Mouse (Mus musculus) embryonic stem cell, embryonic (primary cell): ENCODE results near the gene Zfp598.

ENCODE experiments used
- CTCF ChIA-PET, 4 experiments: fragments of 300-600 bp in 2 of 4; fragments of 350-600 bp in 2 of 4; sonication (Branson Sonifier 250); formaldehyde crosslinking; loops; one replicate each; lab custom pipeline; 2022; ENCODE audit warnings: inconsistent platforms in 2 of 4; lab: Charles Lee
- POLR2A ChIA-PET, 4 experiments: fragments of 300-600 bp in 2 of 4; fragments of 350-600 bp in 2 of 4; sonication (Branson Sonifier 250); formaldehyde crosslinking; loops; one replicate each; lab custom pipeline; 2022; ENCODE audit warnings: antibody characterized with exemption in 4 of 4, inconsistent platforms in 1 of 4; lab: Charles Lee

The Zfp598 gene

DNA sequence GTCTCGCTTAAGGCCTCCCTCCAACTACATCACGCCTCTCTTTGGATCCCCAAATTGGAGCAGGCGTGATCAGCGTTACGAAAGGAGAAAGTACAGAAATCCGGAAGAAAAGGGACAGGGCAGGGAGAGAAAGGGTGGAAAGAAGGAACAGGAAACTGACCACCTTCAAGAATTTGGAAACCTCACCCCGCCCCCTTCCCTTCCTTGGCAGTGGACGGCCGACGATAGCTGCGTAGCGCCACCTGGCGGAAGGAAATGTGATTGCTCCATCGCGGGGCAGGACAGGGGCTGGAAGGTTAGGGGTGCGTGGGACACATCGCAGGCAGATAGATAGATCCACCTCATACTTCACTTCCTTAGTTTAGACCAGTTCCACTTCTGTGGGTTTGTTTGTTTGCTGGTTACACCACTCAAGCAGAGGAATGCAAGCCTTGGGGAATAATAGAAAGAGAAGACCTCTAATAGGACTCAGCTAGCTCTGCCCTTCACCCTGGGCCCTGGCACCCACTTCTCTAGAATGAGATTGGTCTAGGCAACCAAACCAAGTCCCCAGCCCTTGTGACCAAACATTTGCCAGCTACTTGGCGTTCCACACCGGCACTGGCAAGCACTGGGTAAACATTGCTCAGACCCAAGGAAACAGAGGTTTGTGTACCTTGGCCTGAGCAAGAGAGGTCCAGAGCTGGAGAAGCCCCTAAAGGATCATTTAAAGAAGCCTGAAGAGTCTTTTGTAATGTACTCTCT lies 15.3 kb upstream of the Zfp598 start:
- POLR2A ChIA-PET = interaction anchor here (0.7 to 3.1 kb wide), 16 partner anchors 10 to 1505 kb away, joined by 3 to 13 read pairs (median 3); partner anchors contain the start of genes Nthl1 (in 2 of the 4), Traf7 (in 2 of the 4), Tsc2 (in 2 of the 4) and Zfp598 (in 2 of the 4)
- CTCF ChIA-PET = interaction anchor here in 3 of 4 experiments (0.5 to 2.0 kb wide), 15 partner anchors 13 to 1578 kb away, joined by 3 to 15 read pairs (median 4); partner anchors contain the start of genes Zfp598 (in 2 of the 3), E4f1 (in 1 of the 3), Mlst8 (in 1 of the 3) and Nthl1 (in 1 of the 3)

GRCm38 (mm10) chr17:24654969-24655368 lies 14.5 kb upstream of the Zfp598 start:
- POLR2A ChIA-PET = interaction anchor here in 1 of 4 experiments (0.7 to 3.5 kb wide), 10 partner anchors 11 to 601 kb away, joined by 3 to 14 read pairs (median 3); partner anchors contain the start of genes Syngr3, Traf7 and Zfp598
- CTCF ChIA-PET = interaction anchor here in 2 of 4 experiments (1.0 to 2.0 kb wide), 6 partner anchors 14 to 115 kb away, joined by 3 to 8 read pairs (median 6); partner anchors contain the start of genes Nthl1 (in 1 of the 2), Tsc2 (in 1 of the 2) and Zfp598 (in 1 of the 2)

DNA sequence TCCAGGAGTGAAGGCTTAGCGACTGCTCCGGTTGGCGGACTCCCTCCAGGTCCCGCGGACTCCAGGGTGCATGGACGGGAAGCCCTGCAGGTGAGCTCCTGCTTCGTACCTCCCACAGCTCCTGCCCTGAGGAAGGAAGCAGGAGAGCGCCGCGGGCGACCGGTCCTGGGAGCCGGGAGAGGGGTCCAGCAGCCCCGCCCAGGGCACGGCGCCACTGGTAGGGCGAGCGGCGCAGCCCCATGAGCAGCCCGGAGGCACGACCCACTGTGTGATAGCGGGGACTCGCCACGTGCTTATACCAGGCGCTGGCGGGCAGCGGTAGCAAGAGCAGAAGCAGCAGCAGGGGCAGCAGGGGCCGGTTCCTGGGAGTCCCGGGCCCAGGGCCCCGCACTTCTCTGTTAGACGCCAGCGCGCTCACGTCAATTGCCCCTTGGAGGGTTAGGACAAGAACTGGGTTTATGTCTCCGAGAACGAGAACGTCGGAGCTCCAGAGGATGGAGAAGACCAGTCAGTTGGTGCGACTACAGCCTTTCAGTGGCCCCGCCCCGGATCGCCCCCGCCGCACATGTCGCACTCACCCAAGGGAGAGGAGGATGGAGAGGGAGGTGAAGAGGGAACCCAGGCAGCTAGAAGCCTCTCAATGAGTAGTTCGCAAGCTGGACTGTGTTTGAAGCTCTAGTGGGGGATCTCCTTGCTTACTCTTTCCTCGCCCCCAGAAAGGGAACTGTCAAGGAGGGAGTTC lies 11.3 kb upstream of the Zfp598 start, which contains the start of gene Npw:
Npw (minus strand) TSS at position 441 of the 742 bp plus-strand sequence.
- CTCF ChIA-PET = interaction anchor here in 3 of 4 experiments (0.6 to 3.8 kb wide), 7 partner anchors 8 to 64 kb away, joined by 3 to 21 read pairs (median 3); partner anchors contain the start of genes Slc9a3r2 (in 1 of the 3), Tbl3 (in 1 of the 3) and Zfp598 (in 1 of the 3)
- POLR2A ChIA-PET = interaction anchor here (0.6 to 3.9 kb wide), 35 partner anchors 9 to 244 kb away, joined by 3 to 41 read pairs (median 6); partner anchors contain the start of genes Nthl1 (in 3 of the 4), Traf7 (in 3 of the 4), Tsc2 (in 3 of the 4) and Zfp598 (in 3 of the 4)

GRCm38 (mm10) chr17:24667011-24667410 lies 2.5 kb upstream of the Zfp598 start:
- POLR2A ChIA-PET = interaction anchor here (0.5 to 8.9 kb wide), 48 partner anchors 9 to 908 kb away, joined by 3 to 182 read pairs (median 4); partner anchors contain the start of genes Nthl1 (in 4 of the 4), Tsc2 (in 4 of the 4), Npw (in 3 of the 4) and Pkd1 (in 3 of the 4)
- CTCF ChIA-PET = interaction anchor here (0.6 to 3.0 kb wide), 37 partner anchors 8 to 1536 kb away, joined by 3 to 21 read pairs (median 5); partner anchors contain the start of genes Nthl1 (in 4 of the 4), Tsc2 (in 3 of the 4), Npw (in 2 of the 4) and Pkd1 (in 2 of the 4)

DNA sequence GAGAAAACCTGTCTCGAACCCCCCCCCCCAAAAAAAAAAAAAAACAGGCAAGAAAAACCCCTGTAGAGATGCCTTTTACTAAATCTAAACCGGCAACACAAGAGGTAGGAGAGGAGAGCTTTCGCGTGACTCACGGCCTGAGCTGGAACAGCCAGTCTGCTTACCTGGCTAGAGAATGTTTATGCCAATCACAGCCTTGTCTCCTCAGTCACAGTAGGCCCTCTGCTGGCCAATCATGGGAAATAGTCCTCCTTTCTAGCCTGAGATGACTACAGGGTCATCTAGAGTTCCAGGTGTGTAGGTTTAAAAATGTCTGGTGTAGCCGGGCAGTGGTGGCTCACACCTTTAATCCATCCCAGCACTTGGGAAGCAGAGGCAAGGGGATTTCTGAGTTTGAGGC lies 2.1 kb upstream of the Zfp598 start:
- CTCF ChIA-PET = interaction anchor here (0.6 to 3.0 kb wide), 40 partner anchors 8 to 1536 kb away, joined by 3 to 21 read pairs (median 4); partner anchors contain the start of genes Nthl1 (in 4 of the 4), Tsc2 (in 3 of the 4), Npw (in 2 of the 4) and Pkd1 (in 2 of the 4)

GRCm38 (mm10) chr17:24669214-24669544 lies 308 bp upstream of the Zfp598 start:
- POLR2A ChIA-PET = interaction anchor here (0.6 to 8.9 kb wide), 104 partner anchors 8 to 527 kb away, joined by 3 to 182 read pairs (median 5); partner anchors contain the start of genes Nthl1 (in 4 of the 4), Tsc2 (in 4 of the 4), Mlst8 (in 3 of the 4) and Pkd1 (in 3 of the 4)
- CTCF ChIA-PET = interaction anchor here in 3 of 4 experiments (0.7 to 3.0 kb wide), 22 partner anchors 9 to 318 kb away, joined by 3 to 15 read pairs (median 3); partner anchors contain the start of genes Nthl1 (in 2 of the 3), Pkd1 (in 2 of the 3), Tbl3 (in 2 of the 3) and Tsc2 (in 2 of the 3)

More for the DNA sequence above, 2.1 kb upstream of the Zfp598 start:
- POLR2A ChIA-PET = interaction anchor here (0.5 to 8.9 kb wide), 59 partner anchors 8 to 909 kb away, joined by 3 to 182 read pairs (median 4); partner anchors contain the start of genes Npw (in 4 of the 4), Nthl1 (in 4 of the 4), Tsc2 (in 4 of the 4) and Pkd1 (in 3 of the 4)

- ChIA-PET POLR2A (interaction anchor here (0.6 to 8.9 kb wide), 74 partner anchors 8 to 501 kb away, joined by 3 to 182 read pairs (median 6); partner anchors contain the start of genes Mlst8 (in 3 of the 4), Nthl1 (in 3 of the 4), Tbl3 (in 3 of the 4) and Traf7 (in 3 of the 4)), CTCF (interaction anchor here in 3 of 4 experiments (0.5 to 2.6 kb wide), 10 partner anchors 8 to 312 kb away, joined by 3 to 10 read pairs (median 3); partner anchors contain the start of genes Nthl1 (in 1 of the 3), Pkd1 (in 1 of the 3), Tbl3 (in 1 of the 3) and Tsc2 (in 1 of the 3))
These were observed 858 bp downstream of the Zfp598 start for GRCm38 (mm10) chr17:24670246-24670844.

GRCm38 (mm10) chr17:24671346-24671745 lies 1.9 kb downstream of the Zfp598 start:
- ChIA-PET POLR2A (interaction anchor here in 3 of 4 experiments (0.7 to 8.9 kb wide), 39 partner anchors 9 to 420 kb away, joined by 3 to 182 read pairs (median 6); partner anchors contain the start of genes Traf7 (in 3 of the 3), Ccnf (in 2 of the 3), Mlst8 (in 2 of the 3) and Npw (in 2 of the 3)), CTCF (interaction anchor here in 1 of 4 experiments (1.0 kb wide), 1 partner anchor 43 kb away, joined by 3 read pairs; no protein-coding TSS in a partner anchor)

GRCm38 (mm10) chr17:24672141-24672540 lies 2.7 kb downstream of the Zfp598 start:
- POLR2A ChIA-PET = interaction anchor here in 3 of 4 experiments (0.6 to 8.9 kb wide), 29 partner anchors 8 to 421 kb away, joined by 3 to 182 read pairs (median 5); partner anchors contain the start of genes Npw (in 2 of the 3), Pkd1 (in 2 of the 3), Traf7 (in 2 of the 3) and Ccnf (in 1 of the 3)
- CTCF ChIA-PET = interaction anchor here in 1 of 4 experiments (1.0 kb wide), 1 partner anchor 44 kb away, joined by 3 read pairs; no protein-coding TSS in a partner anchor

GRCm38 (mm10) chr17:24674277-24674676 lies 4.8 kb downstream of the Zfp598 start:
- POLR2A ChIA-PET = interaction anchor here (0.6 to 8.9 kb wide), 17 partner anchors 12 to 706 kb away, joined by 3 to 182 read pairs (median 5); partner anchors contain the start of genes Traf7 (in 3 of the 4), Syngr3 (in 2 of the 4), Mlst8 (in 1 of the 4) and Pkd1 (in 1 of the 4)
- CTCF ChIA-PET = interaction anchor here in 1 of 4 experiments (0.5 kb wide), 1 partner anchor 78 kb away, joined by 3 read pairs; no protein-coding TSS in a partner anchor

DNA sequence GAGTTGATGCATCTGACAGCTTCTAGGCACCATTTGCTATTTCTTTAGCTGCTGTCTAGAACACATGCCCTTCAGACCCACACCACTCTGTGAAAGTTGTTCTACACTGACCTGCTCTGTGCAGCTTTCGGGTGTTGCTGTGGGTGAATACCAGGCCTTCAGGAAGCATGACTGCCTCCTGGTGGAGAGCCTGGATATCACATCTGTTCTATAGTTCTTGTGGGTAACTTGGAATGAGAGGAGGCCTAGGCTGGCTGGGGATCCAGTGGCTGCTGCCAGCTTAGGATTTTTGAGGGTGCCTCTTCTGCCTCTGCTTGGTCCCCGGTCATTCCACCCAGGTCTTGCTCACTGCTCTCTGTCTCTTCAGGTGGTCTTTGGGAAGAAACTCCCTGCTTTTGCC lies 6.7 kb downstream of the Zfp598 start:
- CTCF ChIA-PET = interaction anchor here (0.6 to 2.8 kb wide), 41 partner anchors 8 to 212 kb away, joined by 3 to 18 read pairs (median 3); partner anchors contain the start of genes Mlst8 (in 3 of the 4), Nthl1 (in 2 of the 4), Pkd1 (in 2 of the 4) and Tsc2 (in 2 of the 4)
- POLR2A ChIA-PET = interaction anchor here (0.6 to 6.8 kb wide), 55 partner anchors 8 to 284 kb away, joined by 3 to 50 read pairs (median 4); partner anchors contain the start of genes Traf7 (in 4 of the 4), Rnf151 (in 3 of the 4), Rps2 (in 3 of the 4) and Mlst8 (in 2 of the 4)

DNA sequence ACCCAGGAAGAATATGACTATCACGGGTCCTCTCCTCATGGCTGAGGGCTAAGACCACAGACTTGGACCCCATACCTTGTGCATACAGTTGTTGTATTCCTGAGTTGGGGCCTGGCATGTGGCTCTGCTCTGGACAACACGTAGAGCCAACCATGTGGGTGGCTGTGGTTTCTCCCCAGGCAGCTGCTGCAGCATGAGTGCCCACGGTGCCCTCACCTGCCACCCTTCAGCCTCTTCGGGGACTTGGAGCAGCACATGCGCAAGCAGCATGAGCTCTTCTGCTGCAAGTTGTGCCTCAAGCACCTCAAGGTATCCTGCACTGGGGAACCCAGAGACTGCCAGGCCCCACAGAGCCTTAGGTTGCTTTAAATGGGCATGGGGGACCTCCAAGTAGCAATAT lies 7.4 kb downstream of the Zfp598 start:
- POLR2A ChIA-PET = interaction anchor here (0.6 to 6.8 kb wide), 33 partner anchors 7 to 1360 kb away, joined by 3 to 50 read pairs (median 6); partner anchors contain the start of genes Pkd1 (in 3 of the 4), Nthl1 (in 2 of the 4), Syngr3 (in 2 of the 4) and Traf7 (in 2 of the 4)

GRCm38 (mm10) chr17:24677500-24678080 lies 8.1 kb downstream of the Zfp598 start:
- ChIA-PET CTCF (interaction anchor here (0.6 to 2.8 kb wide), 7 partner anchors 8 to 505 kb away, joined by 3 to 10 read pairs (median 3); partner anchors contain the start of genes Msrb1 (in 1 of the 4), Pkd1 (in 1 of the 4) and Zfp598 (in 1 of the 4)), POLR2A (interaction anchor here (0.6 to 6.8 kb wide), 33 partner anchors 8 to 1360 kb away, joined by 3 to 50 read pairs (median 4); partner anchors contain the start of genes Traf7 (in 3 of the 4), Pkd1 (in 2 of the 4), Syngr3 (in 2 of the 4) and Zfp598 (in 2 of the 4))

More for the DNA sequence above, 7.4 kb downstream of the Zfp598 start:
- CTCF ChIA-PET = interaction anchor here in 3 of 4 experiments (0.7 to 2.8 kb wide), 16 partner anchors 9 to 204 kb away, joined by 3 to 18 read pairs (median 4); partner anchors contain the start of genes Mlst8 (in 2 of the 3), Pkd1 (in 1 of the 3), Rnf151 (in 1 of the 3) and Rps2 (in 1 of the 3)

DNA sequence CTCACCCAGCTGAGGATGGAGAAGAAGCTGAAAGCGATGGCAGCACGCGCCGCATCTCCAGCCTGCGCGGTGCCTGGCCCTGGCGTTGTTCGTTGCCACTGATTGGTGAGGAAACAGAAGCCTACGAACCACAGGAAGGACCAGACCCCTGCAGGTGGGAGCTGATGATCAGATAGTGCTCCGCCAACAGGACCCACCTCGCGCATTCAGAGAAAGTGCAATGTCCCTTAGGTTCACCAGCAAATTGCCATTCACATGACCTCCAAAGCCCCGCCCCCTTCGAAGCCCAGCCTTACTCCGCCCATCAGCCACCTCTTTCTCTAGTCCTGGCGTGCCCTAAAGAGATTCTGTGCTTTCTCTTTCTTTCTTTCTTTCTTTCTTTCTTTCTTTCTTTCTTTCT lies 17.0 kb downstream of the Zfp598 start:
- ChIA-PET CTCF (interaction anchor here in 3 of 4 experiments (0.6 to 2.1 kb wide), 6 partner anchors 8 to 246 kb away, joined by 3 to 12 read pairs (median 4); no protein-coding TSS in a partner anchor), POLR2A (interaction anchor here in 3 of 4 experiments (0.6 to 4.1 kb wide), 28 partner anchors 8 to 1351 kb away, joined by 3 to 23 read pairs (median 5); partner anchors contain the start of genes Zfp598 (in 3 of the 3), Tbl3 (in 2 of the 3), Traf7 (in 2 of the 3) and Ccnf (in 1 of the 3))
